ENCODE assay signal across 13 mouse cellular contexts in the genomic region with DNA sequence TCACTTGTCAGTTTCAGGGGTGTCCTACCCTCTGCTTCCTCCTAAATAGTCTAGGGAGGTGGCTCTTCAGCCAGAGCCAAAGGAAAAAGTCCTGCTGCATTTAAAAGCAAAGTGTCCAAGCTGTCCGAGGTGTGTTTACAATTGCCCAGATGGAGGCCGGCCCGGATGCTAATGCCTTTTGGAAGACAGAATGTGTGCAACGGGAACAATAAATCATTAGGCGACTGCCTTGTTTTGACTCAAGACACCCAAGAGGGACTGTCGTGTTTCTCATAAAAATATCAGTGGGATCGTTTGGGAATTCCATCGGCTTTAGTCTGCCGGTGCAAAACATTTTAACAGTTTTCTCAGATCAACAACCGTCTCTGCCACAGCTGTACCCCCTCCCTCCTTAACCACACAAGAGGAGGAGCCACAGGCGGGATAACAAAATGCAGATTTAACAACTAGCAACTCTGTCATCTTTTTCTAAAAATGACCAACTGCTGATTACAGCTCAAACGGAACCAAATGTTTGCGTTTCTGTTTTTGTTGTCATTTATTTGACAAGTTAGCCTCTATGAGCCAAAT. TPM values are rescaled to one million over a fixed set of nuclear protein-coding genes. Genes with fewer than 3 reads are reported as not detected.
A peak's percentile ranks its signal among the peaks of the same experiment; 100 is the strongest.
DNase-seq lines count a peak whose midpoint lies in the region; ATAC-seq and TF ChIP-seq lines count a peak whose summit lies in the region.
"Had no signal": no experiment of that assay in that cellular context is flagged by ENCODE, and none has a peak within 500 bp of the region (broad histone marks: within the 10 kb centered on the region; RNA-seq: fewer than 3 reads in every experiment).

No protein-coding gene starts in this region.

- 27% methylated on average over 13 of the region's 13 CpGs for WGBS in intestine, embryonic 14.5 days
- 45% methylated on average over 13 of the region's 13 CpGs for WGBS in intestine, postnatal 0 days
- 38% methylated on average over 13 of the region's 13 CpGs for WGBS in embryonic facial prominence, embryonic 15.5 days
- 50% methylated on average over 13 of the region's 13 CpGs for WGBS in limb, embryonic 10.5 days
- WGBS in midbrain, embryonic 15.5 days: 82% methylated on average over 13 of the region's 13 CpGs
- 74% methylated on average over 13 of the region's 13 CpGs for WGBS in liver, postnatal 0 days (ENCODE audit: insufficient replicate concordance)

- no peaks in the 10 kb centered on the region for H3K27me3 ChIP-seq in intestine, embryonic 14.5 days (replicated peaks; ENCODE audit: control insufficient read depth, insufficient read depth, low read length)
- H3K27me3 ChIP-seq in intestine, postnatal 0 days (replicated peaks; ENCODE audit: control insufficient read depth, insufficient read depth, low read length): no peaks in the 10 kb centered on the region
- no peaks in the 10 kb centered on the region for H3K27me3 ChIP-seq in embryonic facial prominence, embryonic 15.5 days
- no peaks in the 10 kb centered on the region for H3K27me3 ChIP-seq in limb, embryonic 10.5 days (ENCODE audit: low read depth, poor library complexity, severe bottlenecking)
- H3K27me3 ChIP-seq in midbrain, embryonic 15.5 days (replicated peaks): no peaks in the 10 kb centered on the region
- no peaks in the 10 kb centered on the region for H3K27me3 ChIP-seq in liver, postnatal 0 days (ENCODE audit: insufficient read depth, low read length)

- H3K4me1 ChIP-seq in intestine, embryonic 14.5 days (replicated peaks; ENCODE audit: control insufficient read depth, insufficient read depth, low read length): peaks cover 34% of the 10 kb centered on the region
- no peaks in the 10 kb centered on the region for H3K4me1 ChIP-seq in intestine, postnatal 0 days (replicated peaks; ENCODE audit: control insufficient read depth, insufficient read depth, low read length)
- H3K4me1 ChIP-seq in embryonic facial prominence, embryonic 15.5 days: peaks cover 15% of the 10 kb centered on the region
- peaks cover 22% of the 10 kb centered on the region for H3K4me1 ChIP-seq in limb, embryonic 10.5 days
- H3K4me1 ChIP-seq in midbrain, embryonic 15.5 days: no peaks in the 10 kb centered on the region; the same call in 1 of the 2 replicates
- peaks cover 2% of the 10 kb centered on the region; the same call in 1 of the 2 replicates for H3K4me1 ChIP-seq in liver, postnatal 0 days (ENCODE audit: insufficient read depth)

- peak overlapping the region; percentile 6; the same call in 1 of the 2 replicates for H3K4me2 ChIP-seq in intestine, embryonic 14.5 days (ENCODE audit: low read length)
- H3K4me2 ChIP-seq in intestine, postnatal 0 days (replicated peaks; ENCODE audit: low read depth): no peak overlapping the region
- no peak overlapping the region for H3K4me2 ChIP-seq in embryonic facial prominence, embryonic 15.5 days (replicated peaks)
- no peak overlapping the region for H3K4me2 ChIP-seq in midbrain, embryonic 15.5 days
- H3K4me2 ChIP-seq in liver, postnatal 0 days (ENCODE audit: low read depth, low read length): no peak overlapping the region
- H3K4me2 ChIP-seq: liver, embryonic 12.5 days had no signal

- peak overlapping the region; percentile 65 for H3K27ac ChIP-seq in intestine, embryonic 14.5 days (ENCODE audit: low read depth)
- no peak overlapping the region for H3K27ac ChIP-seq in intestine, postnatal 0 days (ENCODE audit: low read depth, low read length)
- H3K27ac ChIP-seq in embryonic facial prominence, embryonic 15.5 days (replicated peaks): peak overlapping the region; percentile 55; the same call in 1 of the 2 replicates
- H3K27ac ChIP-seq in limb, embryonic 10.5 days: peak overlapping the region; percentile 44
- no peak overlapping the region for H3K27ac ChIP-seq in midbrain, embryonic 15.5 days
- H3K27ac ChIP-seq in liver, postnatal 0 days (ENCODE audit: low read depth): no peak overlapping the region
- H3K27ac ChIP-seq: liver, embryonic 12.5 days had no signal

- no peak for DNase-seq in intestine, embryonic 14.5 days (ENCODE audit: low spot score)
- DNase-seq in limb, embryonic 10.5 days (ENCODE audit: low spot score): no peak
- DNase-seq in mesoderm, embryonic 11.5 days (ENCODE audit: low read depth, low spot score): peak; percentile 40
- no peak for DNase-seq in right cerebral cortex, postnatal 25 days
- DNase-seq in liver, postnatal 0 days: no peak
- DNase-seq: cerebellum, adult 8-10 months; heart, postnatal 10 days had no signal

- H3K36me3 ChIP-seq in intestine, embryonic 14.5 days (ENCODE audit: control insufficient read depth, insufficient read depth, low read length): no peaks in the 10 kb centered on the region; the same call in 1 of the 2 replicates
- H3K36me3 ChIP-seq in intestine, postnatal 0 days (ENCODE audit: control insufficient read depth, insufficient read depth): peaks cover 35% of the 10 kb centered on the region
- no peaks in the 10 kb centered on the region for H3K36me3 ChIP-seq in embryonic facial prominence, embryonic 15.5 days
- peaks cover 28% of the 10 kb centered on the region for H3K36me3 ChIP-seq in limb, embryonic 10.5 days
- H3K36me3 ChIP-seq in midbrain, embryonic 15.5 days (replicated peaks): no peaks in the 10 kb centered on the region
- H3K36me3 ChIP-seq in liver, postnatal 0 days (replicated peaks; ENCODE audit: insufficient read depth, low read length): peaks cover 8% of the 10 kb centered on the region

- no peak for ATAC-seq in intestine, embryonic 14.5 days (replicated peaks; ENCODE audit: low FRiP score, low TSS enrichment, low read depth)
- ATAC-seq in intestine, postnatal 0 days: no peak
- no peak for ATAC-seq in embryonic facial prominence, embryonic 15.5 days (ENCODE audit: insufficient number of reproducible peaks, low FRiP score, low TSS enrichment, low read depth)
- no peak for ATAC-seq in midbrain, embryonic 15.5 days (replicated peaks)
- no peak for ATAC-seq in liver, postnatal 0 days
- ATAC-seq: liver, embryonic 12.5 days; midbrain, embryonic 16.5 days had no signal

- H3K9me3 ChIP-seq in intestine, embryonic 14.5 days (ENCODE audit: control insufficient read depth, low read length): no peaks in the 10 kb centered on the region
- H3K9me3 ChIP-seq in intestine, postnatal 0 days (ENCODE audit: control insufficient read depth): no peaks in the 10 kb centered on the region
- H3K9me3 ChIP-seq in embryonic facial prominence, embryonic 15.5 days (replicated peaks): no peaks in the 10 kb centered on the region
- H3K9me3 ChIP-seq in limb, embryonic 10.5 days (replicated peaks): no peaks in the 10 kb centered on the region
- no peaks in the 10 kb centered on the region for H3K9me3 ChIP-seq in midbrain, embryonic 15.5 days
- H3K9me3 ChIP-seq in liver, postnatal 0 days (ENCODE audit: low read length): no peaks in the 10 kb centered on the region
- H3K9me3 ChIP-seq: liver, embryonic 12.5 days had no signal

- H3K4me3 ChIP-seq in intestine, embryonic 14.5 days (ENCODE audit: low read depth, low read length): no peak overlapping the region
- no peak overlapping the region for H3K4me3 ChIP-seq in intestine, postnatal 0 days (ENCODE audit: low read depth, low read length)
- no peak overlapping the region for H3K4me3 ChIP-seq in embryonic facial prominence, embryonic 15.5 days (replicated peaks)
- no peak overlapping the region for H3K4me3 ChIP-seq in limb, embryonic 10.5 days
- H3K4me3 ChIP-seq in midbrain, embryonic 15.5 days: no peak overlapping the region
- no peak overlapping the region for H3K4me3 ChIP-seq in liver, postnatal 0 days (ENCODE audit: low read depth, low read length)
- H3K4me3 ChIP-seq: erythroblast, embryonic 14.5 days; liver, embryonic 12.5 days had no signal

- TF ChIP-seq EP300 in liver, postnatal 0 days (IDR thresholded peaks at IDR 0.05; ENCODE audit: low read depth): no peak

- TF ChIP-seq CTCF in intestine, postnatal 0 days (IDR thresholded peaks at IDR 0.05; ENCODE audit: low read depth): no peak
- no peak for TF ChIP-seq CTCF in liver, postnatal 0 days (IDR thresholded peaks at IDR 0.05; ENCODE audit: low read depth)

- H3K9ac ChIP-seq in intestine, embryonic 14.5 days (ENCODE audit: low read length): no peak overlapping the region
- no peak overlapping the region for H3K9ac ChIP-seq in intestine, postnatal 0 days (ENCODE audit: low read depth, low read length)
- no peak overlapping the region for H3K9ac ChIP-seq in embryonic facial prominence, embryonic 15.5 days
- H3K9ac ChIP-seq in midbrain, embryonic 15.5 days: no peak overlapping the region
- no peak overlapping the region for H3K9ac ChIP-seq in liver, postnatal 0 days (replicated peaks)
- H3K9ac ChIP-seq: liver, embryonic 12.5 days had no signal

RNA-seq across cellular contexts. Expression of gene Cilp, which starts 26.7 kb away (rescaled TPM):
- polyA plus RNA-seq in intestine, embryonic 14.5 days (2014; fragmentation: Nextera tagmentation; extraction: Ambion mirVana): 1.1 and 2.0 TPM in 2 replicates
- polyA plus RNA-seq in intestine, postnatal 0 days (2015; fragmentation: Nextera tagmentation; extraction: Ambion mirVana): 0.43 TPM in 2 replicates
- 2.6 and 3.5 TPM in 2 replicates for polyA plus RNA-seq in embryonic facial prominence, embryonic 15.5 days (2015; fragmentation: Nextera tagmentation; extraction: Ambion mirVana)
- polyA plus RNA-seq in limb, embryonic 10.5 days (2016; fragmentation: Nextera tagmentation; extraction: Ambion mirVana): 0.05 and 0.06 TPM in 2 replicates
- polyA plus RNA-seq in midbrain, embryonic 15.5 days (2015; fragmentation: Nextera tagmentation; extraction: Ambion mirVana): 0.19 and 0.26 TPM in 2 replicates
- polyA plus RNA-seq in liver, postnatal 0 days (2015; fragmentation: Nextera tagmentation; extraction: Ambion mirVana): 0.06 and 0.08 TPM in 2 replicates
- polyA plus RNA-seq: erythroblast, embryonic 14.5 days had no signal

RNA-seq across cellular contexts. Expression of gene Parp16, which starts 43.1 kb away (rescaled TPM):
- 8.1 and 9.1 TPM in 2 replicates for polyA plus RNA-seq in intestine, embryonic 14.5 days (2014; fragmentation: Nextera tagmentation; extraction: Ambion mirVana)
- polyA plus RNA-seq in intestine, postnatal 0 days (2015; fragmentation: Nextera tagmentation; extraction: Ambion mirVana): 9.9 and 10.5 TPM in 2 replicates
- polyA plus RNA-seq in embryonic facial prominence, embryonic 15.5 days (2015; fragmentation: Nextera tagmentation; extraction: Ambion mirVana): 7.5 and 8.9 TPM in 2 replicates
- polyA plus RNA-seq in limb, embryonic 10.5 days (2016; fragmentation: Nextera tagmentation; extraction: Ambion mirVana): 8.7 and 9.0 TPM in 2 replicates
- polyA plus RNA-seq in midbrain, embryonic 15.5 days (2015; fragmentation: Nextera tagmentation; extraction: Ambion mirVana): 6.8 and 7.6 TPM in 2 replicates
- 11.7 and 12.0 TPM in 2 replicates for polyA plus RNA-seq in liver, postnatal 0 days (2015; fragmentation: Nextera tagmentation; extraction: Ambion mirVana)

RNA-seq across cellular contexts. Expression of gene Clpx, which starts 55.8 kb away (rescaled TPM):
- polyA plus RNA-seq in intestine, embryonic 14.5 days (2014; fragmentation: Nextera tagmentation; extraction: Ambion mirVana): 42.6 and 47.1 TPM in 2 replicates
- 28.2 and 30.5 TPM in 2 replicates for polyA plus RNA-seq in intestine, postnatal 0 days (2015; fragmentation: Nextera tagmentation; extraction: Ambion mirVana)
- polyA plus RNA-seq in embryonic facial prominence, embryonic 15.5 days (2015; fragmentation: Nextera tagmentation; extraction: Ambion mirVana): 55.7 and 57.6 TPM in 2 replicates
- polyA plus RNA-seq in limb, embryonic 10.5 days (2016; fragmentation: Nextera tagmentation; extraction: Ambion mirVana): 45.5 and 52.7 TPM in 2 replicates
- polyA plus RNA-seq in midbrain, embryonic 15.5 days (2015; fragmentation: Nextera tagmentation; extraction: Ambion mirVana): 40.4 and 42.8 TPM in 2 replicates
- 109 and 119 TPM in 2 replicates for polyA plus RNA-seq in liver, postnatal 0 days (2015; fragmentation: Nextera tagmentation; extraction: Ambion mirVana)

Comparison
In these comparisons a context has a peak if more than half of its experiments do, and no peak if none do; other contexts are left out.
1. H3K27ac ChIP-seq: peak in intestine, embryonic 14.5 days (single experiment), embryonic facial prominence, embryonic 15.5 days (single experiment) and limb, embryonic 10.5 days (single experiment); none in intestine, postnatal 0 days (single experiment), midbrain, embryonic 15.5 days (single experiment) and liver, postnatal 0 days (single experiment).